Mouse (Mus musculus) thymus, adult 2 months (tissue): ENCODE data around the gene Oxct2b. TPM values are rescaled to one million over a fixed set of nuclear protein-coding genes. Genes with fewer than 3 reads are reported as not detected.

Experiments used
- DNase-seq: peaks from one replicate; pipeline ENCODE4 v3.0.0; 2021
- H3K27ac ChIP-seq: fragments of 200-500 bp; 2 replicates; pipeline ENCODE4 v1.5.1; 2012; ENCODE audit warnings: low read length, control low read depth; ENCODE audit not compliant: control insufficient read depth, insufficient read depth
- H3K27me3 ChIP-seq: fragments of 200-500 bp; 2 replicates; pipeline ENCODE4 v1.6.1; 2012; ENCODE audit warnings: mild to moderate bottlenecking, low read length, moderate library complexity, mixed read lengths; ENCODE audit not compliant: control insufficient read depth, insufficient read depth
- H3K36me3 ChIP-seq: fragments of 200-500 bp; 2 replicates; pipeline ENCODE4 v1.6.1; 2012; ENCODE audit warnings: mild to moderate bottlenecking, low read length, moderate library complexity; ENCODE audit not compliant: control insufficient read depth, insufficient read depth
- H3K4me1 ChIP-seq: fragments of 200-500 bp; replicated peaks from 2 replicates; pipeline ENCODE4 v1.6.1; 2012; ENCODE audit warnings: low read length; ENCODE audit not compliant: control insufficient read depth, insufficient read depth
- H3K4me3 ChIP-seq: fragments of 200-500 bp; 2 replicates; pipeline ENCODE4 v1.5.1; 2012; ENCODE audit warnings: mild to moderate bottlenecking, low read length, control low read depth, moderate library complexity; ENCODE audit not compliant: control insufficient read depth, insufficient read depth
- CTCF ChIP-seq: fragments of 200-500 bp; IDR thresholded peaks from 2 replicates; pipeline ENCODE4 v1.5.1; 2012; ENCODE audit warnings: mild to moderate bottlenecking, control low read depth, low read length, moderate library complexity, borderline replicate concordance; ENCODE audit not compliant: control insufficient read depth, poor library complexity, insufficient read depth; ENCODE audit errors: extremely low read depth
- POLR2A ChIP-seq: fragments of 200-500 bp; IDR thresholded peaks from 2 replicates; pipeline ENCODE4 v1.6.1; 2012; ENCODE audit warnings: mild to moderate bottlenecking, low read length, control low read depth, moderate library complexity; ENCODE audit not compliant: control insufficient read depth, poor library complexity, insufficient read depth; ENCODE audit errors: extremely low read depth
- WGBS: fragments of 180-500 bp; shearing (Covaris S2); methylation state at CpG from one replicate; pipeline ENCODE4 v1.1.7; 2018; 5-methylcytosine and 5-hydroxymethylcytosine counted together
- polyA plus RNA-seq: library from polyadenylated mRNA; depleted of rRNA; stranded (reverse); fragments of >200 nt; gene quantifications from 2 replicates; pipeline ENCODE4 v1.2.3, GENCODE M21; 2012

The Oxct2b gene
- polyA plus RNA-seq, 1 experiment = 0.15 TPM

DNA sequence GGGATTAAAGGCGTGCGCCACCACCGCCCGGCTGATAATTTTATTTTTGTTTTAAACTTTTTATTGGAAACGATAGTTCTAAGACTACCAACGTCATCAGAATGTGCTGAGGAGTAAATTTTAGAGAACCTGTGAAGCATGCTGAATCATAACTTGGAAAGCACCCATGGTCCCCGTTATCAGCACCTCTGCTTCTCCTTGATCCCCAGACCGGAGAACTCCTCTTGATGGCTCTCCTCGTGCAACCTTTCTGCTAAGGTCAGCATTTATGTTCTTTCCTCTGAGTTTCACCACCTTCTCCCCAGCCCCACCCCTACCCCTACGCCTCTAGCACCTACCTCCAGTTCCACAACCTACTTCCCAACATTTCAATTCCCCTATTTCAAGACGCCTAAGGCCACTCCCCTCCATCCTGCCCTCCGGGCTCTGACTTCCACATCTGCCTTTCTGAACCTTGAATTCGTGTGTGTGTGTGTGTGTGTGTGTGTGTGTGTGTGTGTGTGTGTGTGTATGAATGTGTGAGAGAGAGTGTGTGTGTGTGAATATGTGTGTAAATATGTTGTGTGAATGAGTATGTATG, 32.7 kb upstream of the Oxct2b start:
- Histone ChIP-seq H3K36me3 (no peaks in the 10 kb centered on the region), H3K4me3 (no peak overlapping the region), H3K4me1 (no peaks in the 10 kb centered on the region), H3K27ac (no peak overlapping the region), H3K27me3 (no peaks in the 10 kb centered on the region)
- 60% methylated on average over 13 of the region's 13 CpGs for WGBS
- no peak for DNase-seq
- no peak for TF ChIP-seq CTCF
- TF ChIP-seq POLR2A = no peak

DNA sequence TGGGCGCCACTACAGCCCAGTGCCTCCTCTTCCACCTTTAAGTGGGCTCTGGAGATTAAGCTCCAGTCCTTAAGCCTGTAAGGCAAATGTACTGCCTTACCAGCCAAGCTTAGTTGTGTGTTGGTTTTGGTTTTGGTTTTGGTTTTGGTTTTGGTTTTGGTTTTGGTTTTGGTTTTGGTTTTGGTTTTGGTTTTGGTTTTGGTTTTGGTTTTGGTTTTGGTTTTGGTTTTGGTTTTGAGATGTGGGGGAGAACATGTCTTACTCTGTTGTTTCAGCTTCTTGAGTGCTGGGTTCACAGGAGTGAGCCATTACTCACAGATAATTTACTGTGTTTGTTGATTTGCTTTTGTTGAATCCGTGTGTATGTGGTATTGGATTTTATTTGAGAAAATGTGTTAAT, 30.8 kb upstream of the Oxct2b start:
- Histone ChIP-seq H3K36me3 (no peaks in the 10 kb centered on the region), H3K4me3 (no peak overlapping the region), H3K27ac (no peak overlapping the region), H3K27me3 (no peaks in the 10 kb centered on the region), H3K4me1 (no peaks in the 10 kb centered on the region)
- DNase-seq = no peak
- WGBS = 94% methylated on average over 2 of the region's 2 CpGs
- no peak for TF ChIP-seq CTCF

DNA sequence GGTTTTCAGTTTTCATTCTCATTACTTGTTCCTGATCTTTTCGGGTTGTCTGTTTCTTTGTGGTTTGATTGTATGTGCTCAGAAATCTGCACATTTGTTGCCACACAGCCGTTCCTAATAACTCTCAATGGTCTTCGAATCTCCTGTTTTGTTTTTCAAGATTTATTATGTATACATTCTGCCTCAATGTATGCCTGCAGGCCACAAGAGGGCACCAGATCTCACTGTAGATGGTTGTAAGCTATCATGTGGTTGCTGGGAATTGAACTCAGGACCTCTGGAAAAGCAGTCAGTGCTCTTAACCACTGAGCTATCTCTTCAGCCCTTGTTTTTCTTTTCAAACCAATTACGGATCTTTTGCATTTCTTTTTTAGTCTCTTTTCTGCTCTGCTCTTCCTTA, 29.7 kb upstream of the Oxct2b start:
- no peak for TF ChIP-seq CTCF
- no peak for TF ChIP-seq POLR2A
- no peak for DNase-seq
- WGBS = 92% methylated on average over 4 of the region's 4 CpGs
- Histone ChIP-seq H3K36me3 (no peaks in the 10 kb centered on the region), H3K27ac (no peak overlapping the region), H3K27me3 (no peaks in the 10 kb centered on the region), H3K4me1 (no peaks in the 10 kb centered on the region), H3K4me3 (no peak overlapping the region)

DNA sequence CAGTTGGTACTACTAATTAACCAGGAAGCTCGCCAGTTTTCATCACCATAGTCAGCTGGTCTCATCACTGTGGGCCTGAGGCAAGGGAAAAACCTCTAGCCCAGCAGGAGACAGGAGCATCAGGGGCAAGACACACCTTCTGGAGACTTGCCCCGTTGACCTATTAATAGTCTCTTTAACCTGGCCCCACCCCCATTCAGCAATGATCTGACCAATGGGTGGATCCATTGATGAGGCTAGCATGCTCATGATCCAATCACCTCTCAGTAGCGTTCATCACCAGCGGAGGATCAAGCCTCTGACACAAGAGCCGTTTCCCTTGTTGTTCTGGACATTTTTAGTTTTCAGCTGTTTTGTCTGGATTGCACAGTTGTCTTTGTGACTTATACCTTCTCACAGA, 23.4 kb upstream of the Oxct2b start:
- no peak overlapping the region for H3K4me3 ChIP-seq
- WGBS = 85% methylated on average over 5 of the region's 5 CpGs
- no peaks in the 10 kb centered on the region for H3K27me3 ChIP-seq
- no peak overlapping the region for H3K27ac ChIP-seq
- no peak for TF ChIP-seq POLR2A
- no peaks in the 10 kb centered on the region for H3K36me3 ChIP-seq
- DNase-seq = no peak
- no peaks in the 10 kb centered on the region for H3K4me1 ChIP-seq

DNA sequence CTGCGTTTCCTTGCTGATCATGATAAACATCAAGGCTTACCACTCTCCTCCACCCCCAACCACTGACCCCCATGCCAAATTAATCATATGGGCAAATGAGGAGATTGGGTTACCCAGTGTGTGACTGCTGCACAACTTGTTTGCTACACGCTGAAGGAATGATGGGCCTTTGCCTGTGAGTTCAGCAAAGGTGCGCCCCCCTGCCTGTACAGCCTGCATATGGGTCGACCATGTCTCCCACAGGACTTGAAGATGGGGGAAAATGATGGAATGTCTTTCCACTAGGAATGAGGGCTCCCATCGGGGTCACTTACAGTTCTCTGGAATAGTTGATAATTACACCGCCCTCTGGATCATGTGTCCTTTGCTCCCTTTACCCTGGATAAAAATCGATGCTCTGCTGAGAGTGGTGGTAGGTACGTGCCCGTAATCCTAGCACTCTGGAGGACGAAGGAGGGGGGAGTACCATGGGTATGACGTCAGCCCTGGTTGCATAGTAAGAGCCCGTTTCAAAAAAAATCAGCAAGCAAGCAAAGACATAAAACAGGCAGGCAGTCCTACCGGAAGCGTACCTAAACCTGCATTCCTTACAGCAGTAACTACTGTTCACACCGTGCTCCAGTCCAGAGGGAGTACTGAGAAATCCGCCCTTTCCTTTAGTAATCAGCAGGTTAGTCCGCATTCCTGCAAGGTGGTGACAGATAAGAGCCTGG, 22.8 kb upstream of the Oxct2b start:
- Histone ChIP-seq H3K27me3 (no peaks in the 10 kb centered on the region), H3K36me3 (no peaks in the 10 kb centered on the region), H3K4me3 (no peak overlapping the region), H3K27ac (no peak overlapping the region), H3K4me1 (no peaks in the 10 kb centered on the region)
- 67% methylated on average over 17 of the region's 17 CpGs for WGBS
- DNase-seq = no peak
- TF ChIP-seq POLR2A = no peak
- no peak for TF ChIP-seq CTCF

DNA sequence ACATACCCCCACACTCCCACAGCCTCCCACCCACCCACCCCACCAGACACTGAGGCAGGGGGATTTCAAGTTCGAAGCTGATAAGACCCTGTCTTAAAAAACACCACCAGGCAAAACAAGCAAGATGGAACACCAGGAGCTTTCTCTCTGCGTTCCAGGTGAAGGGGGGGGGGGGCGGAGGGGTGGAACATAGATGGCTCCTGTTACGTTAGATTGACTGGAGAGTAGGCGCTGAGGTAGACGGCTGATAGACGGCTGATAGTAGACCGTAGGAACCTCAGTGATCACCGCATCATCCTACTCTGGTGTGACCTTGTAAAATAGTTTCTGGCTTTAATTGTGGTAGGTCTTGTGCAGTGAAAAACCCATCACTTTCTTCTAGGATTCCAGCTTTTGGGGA, 22.2 kb upstream of the Oxct2b start:
- TF ChIP-seq CTCF = no peak
- no peak for TF ChIP-seq POLR2A
- DNase-seq = no peak
- Histone ChIP-seq H3K4me3 (no peak overlapping the region), H3K27me3 (no peaks in the 10 kb centered on the region), H3K27ac (no peak overlapping the region), H3K4me1 (no peaks in the 10 kb centered on the region), H3K36me3 (no peaks in the 10 kb centered on the region)
- 83% methylated on average over 9 of the region's 9 CpGs for WGBS
